Mouse (Mus musculus) forebrain, embryonic 15.5 days (tissue): ENCODE measurements at regions not wholly inside any gene's neighbourhood (a gene's known extent, or its start where the extent isn't known, plus 50 kb on each side); places are given as distances from the start of the nearest gene placed in this dataset.

Experiments
- ATAC-seq: fragments of 200-750 bp; cut with Nextera tagmentation; replicated peaks from 2 replicates; pipeline ENCODE4 v1.8.0; 2017; ENCODE audit warnings: mild to moderate bottlenecking, moderate TSS enrichment, moderate library complexity
- H3K27ac ChIP-seq: fragments of 300-500 bp; sonication (generic); replicated peaks from 2 replicates; pipeline ENCODE4 v1.5.1; 2015; ENCODE audit warnings: mild to moderate bottlenecking, inconsistent platforms
- H3K27me3 ChIP-seq: fragments of 300-500 bp; sonication (generic); 2 replicates; pipeline ENCODE4 v1.6.1; 2015; ENCODE audit warnings: inconsistent platforms
- H3K36me3 ChIP-seq: fragments of 300-500 bp; sonication (generic); 2 replicates; pipeline ENCODE4 v1.6.1; 2015; ENCODE audit warnings: mild to moderate bottlenecking, inconsistent platforms
- H3K4me1 ChIP-seq: fragments of 300-500 bp; sonication (generic); 2 replicates; pipeline ENCODE4 v1.6.1; 2015; ENCODE audit warnings: inconsistent platforms
- H3K4me2 ChIP-seq: fragments of 300-500 bp; sonication (generic); replicated peaks from 2 replicates; pipeline ENCODE4 v1.6.1; 2015; ENCODE audit warnings: mild to moderate bottlenecking, inconsistent platforms
- H3K4me3 ChIP-seq: fragments of 300-500 bp; sonication (generic); 2 replicates; pipeline ENCODE4 v1.5.1; 2015; ENCODE audit warnings: mild to moderate bottlenecking, inconsistent platforms
- H3K9ac ChIP-seq: fragments of 300-500 bp; sonication (generic); replicated peaks from 2 replicates; pipeline ENCODE4 v1.6.1; 2015; ENCODE audit warnings: mild to moderate bottlenecking, inconsistent platforms
- H3K9me3 ChIP-seq: fragments of 300-500 bp; sonication (generic); 2 replicates; pipeline ENCODE4 v1.6.1; 2016; ENCODE audit warnings: inconsistent platforms
- WGBS: fragments of 180-500 bp; shearing (Covaris S2); methylation state at CpG from one replicate; pipeline ENCODE4 v1.1.7; 2015; ENCODE audit warnings: mixed read lengths; 5-methylcytosine and 5-hydroxymethylcytosine counted together

DNA sequence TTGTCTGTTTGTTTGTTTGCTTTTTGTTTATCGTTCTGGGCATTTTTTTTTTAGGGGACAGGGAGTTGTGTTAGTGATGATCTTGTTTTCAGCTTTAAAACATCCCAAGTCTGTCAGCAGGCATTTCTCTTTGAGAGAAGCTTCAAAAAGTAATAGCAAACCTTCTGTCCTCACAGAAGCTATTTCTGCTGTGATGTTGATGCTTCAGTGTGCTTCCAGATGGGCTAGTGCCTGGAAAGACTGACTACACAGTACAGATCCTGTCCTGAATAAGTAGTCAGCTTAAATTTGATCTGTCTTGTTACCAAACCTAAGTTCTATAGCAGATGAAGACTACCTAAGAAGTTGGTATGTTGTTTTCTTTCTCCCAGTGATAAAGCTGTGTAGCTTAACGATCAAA is 94.4 kb upstream of the Irak1bp1 start:
- Histone ChIP-seq H3K36me3 (no peaks in the 10 kb centered on the region), H3K4me3 (no peak overlapping the region), H3K27ac (no peak overlapping the region), H3K9me3 (no peaks in the 10 kb centered on the region), H3K4me1 (no peaks in the 10 kb centered on the region), H3K27me3 (no peaks in the 10 kb centered on the region), H3K9ac (no peak overlapping the region), H3K4me2 (no peak overlapping the region)
- ATAC-seq = no peak
- 91% methylated on average over 2 of the region's 2 CpGs for WGBS

DNA sequence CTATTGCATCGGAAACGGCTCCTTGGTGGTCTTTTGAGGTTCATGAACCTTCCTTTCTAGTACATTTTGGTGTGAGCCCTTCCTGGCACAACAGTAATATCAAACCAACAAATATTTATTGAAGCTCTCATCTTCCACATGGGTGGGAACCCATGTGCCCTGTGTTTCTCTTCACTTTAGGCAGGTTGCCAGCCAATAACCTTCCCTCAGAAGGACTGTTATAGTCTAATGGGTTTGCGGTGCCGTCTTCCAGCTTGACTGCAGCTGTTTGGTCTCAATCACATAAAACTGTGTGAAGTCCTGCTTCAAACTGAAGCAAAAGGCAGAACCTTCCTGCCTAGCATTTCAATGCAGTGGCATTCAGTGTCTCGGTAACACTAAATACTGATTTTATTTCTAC is 69.4 kb upstream of the Irak1bp1 start:
- Histone ChIP-seq H3K36me3 (no peaks in the 10 kb centered on the region), H3K27me3 (no peaks in the 10 kb centered on the region), H3K4me1 (no peaks in the 10 kb centered on the region), H3K27ac (no peak overlapping the region), H3K9me3 (no peaks in the 10 kb centered on the region), H3K4me2 (no peak overlapping the region), H3K9ac (no peak overlapping the region), H3K4me3 (no peak overlapping the region)
- WGBS = 75% methylated on average over 5 of the region's 5 CpGs
- ATAC-seq = no peak

DNA sequence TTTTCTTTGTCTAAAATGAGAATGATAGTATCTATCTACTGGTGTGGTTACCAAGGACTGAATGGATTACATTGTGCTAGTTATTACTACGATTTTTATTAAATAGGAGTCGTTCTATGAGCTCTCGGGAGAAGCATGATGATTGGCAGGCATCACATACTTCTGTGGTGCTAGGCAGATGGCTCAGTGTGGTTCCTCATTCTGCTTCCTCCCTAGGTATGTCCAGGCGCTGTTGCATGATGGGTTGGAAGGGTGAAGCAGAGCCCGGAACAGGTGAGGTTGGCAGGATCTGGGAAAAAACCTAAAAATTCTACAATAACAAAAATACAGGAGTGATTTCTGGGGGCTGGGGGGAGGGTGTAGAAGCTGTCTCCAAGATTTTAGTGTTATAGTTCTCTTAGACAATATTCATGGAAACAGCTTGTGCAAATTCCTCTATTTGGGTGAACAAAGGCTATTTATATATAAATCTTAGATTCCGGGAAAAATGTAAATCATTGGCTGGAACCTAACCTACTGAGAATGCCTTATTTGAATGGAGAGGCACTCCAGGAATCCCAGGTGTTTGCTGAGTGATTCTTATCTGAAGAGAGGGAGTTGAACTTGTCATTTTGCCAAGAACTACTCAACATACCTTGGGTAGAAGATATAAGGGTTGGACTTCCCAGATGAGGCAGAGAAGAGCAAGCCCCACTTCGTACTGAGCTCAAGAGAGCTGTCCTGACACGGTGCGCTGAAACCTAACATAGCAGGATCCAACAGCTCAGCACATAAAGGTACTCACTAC is 68.5 kb upstream of the Irak1bp1 start:
- no peak overlapping the region for H3K4me3 ChIP-seq
- no peaks in the 10 kb centered on the region for H3K9me3 ChIP-seq
- no peaks in the 10 kb centered on the region for H3K36me3 ChIP-seq
- no peak overlapping the region for H3K4me2 ChIP-seq
- ATAC-seq = no peak
- no peaks in the 10 kb centered on the region for H3K27me3 ChIP-seq
- 95% methylated on average over 9 of the region's 9 CpGs for WGBS
- H3K27ac ChIP-seq = no peak overlapping the region
- H3K9ac ChIP-seq = no peak overlapping the region
- no peaks in the 10 kb centered on the region for H3K4me1 ChIP-seq

DNA sequence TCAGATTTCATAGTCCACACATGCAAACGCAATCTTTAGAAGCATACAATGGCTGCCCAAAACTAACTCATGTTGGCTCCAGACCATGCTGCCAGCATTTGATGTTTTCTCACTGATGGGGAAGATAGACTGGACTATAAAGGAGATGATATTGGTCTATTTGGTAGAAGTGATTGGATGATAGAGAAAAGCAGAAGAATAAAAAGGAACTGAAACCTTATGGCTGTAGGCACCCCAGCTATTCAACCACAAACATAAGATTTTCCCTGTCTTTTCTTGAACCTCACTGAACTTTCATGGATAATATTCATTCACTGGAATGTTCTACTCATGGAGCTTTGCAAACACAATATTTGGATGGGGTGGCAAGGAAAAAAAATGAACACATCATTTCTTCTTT is 65.7 kb upstream of the Irak1bp1 start:
- Histone ChIP-seq H3K4me3 (no peak overlapping the region), H3K4me1 (no peaks in the 10 kb centered on the region), H3K27ac (no peak overlapping the region), H3K9me3 (no peaks in the 10 kb centered on the region), H3K27me3 (no peaks in the 10 kb centered on the region), H3K36me3 (no peaks in the 10 kb centered on the region), H3K4me2 (no peak overlapping the region), H3K9ac (no peak overlapping the region)
- no peak for ATAC-seq
- WGBS = 88% methylated on average over 1 of the region's 1 CpGs
